Mouse (Mus musculus) testis, adult 2 months (tissue): Measurements from ENCODE around the gene Fam228a.

ENCODE experiments used
- CTCF ChIP-seq: fragments of 200-500 bp; IDR thresholded peaks from 2 replicates; pipeline ENCODE4 v1.5.1; 2012; ENCODE audit warnings: low read depth, mild to moderate bottlenecking, inconsistent platforms, low read length, moderate library complexity; ENCODE audit not compliant: control insufficient read depth, insufficient read depth, insufficient replicate concordance
- POLR2A ChIP-seq: fragments of 200-500 bp; IDR thresholded peaks from 2 replicates; pipeline ENCODE4 v1.6.1; 2012; ENCODE audit warnings: low read depth, mild to moderate bottlenecking, inconsistent platforms, low read length, moderate library complexity; ENCODE audit not compliant: control insufficient read depth

GRCm38 (mm10) chr12:4719066-4719761 lies 19.0 kb downstream of the Fam228a start:
- TF ChIP-seq CTCF = no peak
- TF ChIP-seq POLR2A = no peak
